Mouse (Mus musculus) CH12.LX (cell line): ENCODE results near the gene Gm20388. TPM values are rescaled to one million over a fixed set of nuclear protein-coding genes. Genes with fewer than 3 reads are reported as not detected.

ENCODE experiments used
- DNase-seq: peaks from one replicate; pipeline ENCODE4 v3.0.0-alpha.2; 2013; ENCODE audit errors: extremely low read depth
- H3K27ac ChIP-seq: 2 replicates; pipeline ENCODE4 v1.5.1; 2012; ENCODE audit warnings: low read depth, mild to moderate bottlenecking, control low read depth, moderate library complexity; ENCODE audit not compliant: insufficient read depth
- H3K27me3 ChIP-seq: replicated peaks from 2 replicates; pipeline ENCODE3; 2012; ENCODE audit warnings: inconsistent platforms
- H3K36me3 ChIP-seq, 2 experiments: replicated peaks in 1 of 2; 2 replicates each; pipeline versions ENCODE3 to v1.6.1; 2012; ENCODE audit warnings: inconsistent platforms in 1 of 2, low read length in 1 of 2, mild to moderate bottlenecking in 1 of 2, mixed read lengths in 1 of 2, moderate library complexity in 1 of 2; ENCODE audit not compliant: control insufficient read depth in 1 of 2, insufficient read depth in 1 of 2
- H3K4me1 ChIP-seq, 2 experiments: 2 replicates each; pipeline ENCODE4 v1.6.1; 2012; ENCODE audit warnings: inconsistent platforms in 1 of 2, moderate library complexity in 1 of 2; ENCODE audit not compliant: insufficient read depth in 2 of 2, control insufficient read depth in 1 of 2
- H3K4me2 ChIP-seq: 2 replicates; pipeline ENCODE4 v1.6.1; 2012; ENCODE audit warnings: low read depth, mild to moderate bottlenecking, control low read depth; ENCODE audit not compliant: poor library complexity, insufficient read depth, severe bottlenecking
- H3K4me3 ChIP-seq, 3 experiments: fragments of 150-350 bp in 1 of 3; sonication (generic) in 1 of 3; replicated peaks in 1 of 3; 2 replicates each; pipeline versions ENCODE3 to v1.5.1; 2011 to 2012; ENCODE audit warnings: low read depth in 2 of 3, low read length in 2 of 3, mild to moderate bottlenecking in 2 of 3, moderate library complexity in 2 of 3, control low read depth in 1 of 3, improper control_type of control experiment in 1 of 3, inconsistent platforms in 1 of 3, mixed read lengths in 1 of 3; ENCODE audit not compliant: poor library complexity in 1 of 3
- H3K79me2 ChIP-seq: replicated peaks from 2 replicates; pipeline ENCODE4 v1.6.1; 2012; ENCODE audit warnings: mild to moderate bottlenecking, moderate library complexity; ENCODE audit not compliant: control insufficient read depth, poor library complexity, insufficient read depth, severe bottlenecking; ENCODE audit errors: extremely low read depth
- H3K9ac ChIP-seq: 2 replicates; pipeline ENCODE4 v1.6.1; 2012; ENCODE audit warnings: low read depth, mild to moderate bottlenecking, control low read depth, moderate library complexity; ENCODE audit not compliant: insufficient read depth
- H3K9me3 ChIP-seq: replicated peaks from 2 replicates; pipeline ENCODE3; 2012; ENCODE audit warnings: low read length, inconsistent platforms, mixed read lengths
- ETS1 ChIP-seq: conservative IDR thresholded peaks from 2 replicates; pipeline ENCODE4 v1.6.1; 2012; ENCODE audit warnings: low read depth, mild to moderate bottlenecking, inconsistent platforms, low read length, improper control_type of control experiment, moderate library complexity
- JUN ChIP-seq: IDR thresholded peaks from 2 replicates; pipeline ENCODE4 v1.6.1; 2011; ENCODE audit warnings: low read depth, mild to moderate bottlenecking, low read length, improper control_type of control experiment, moderate library complexity; ENCODE audit not compliant: insufficient read depth
- KAT2A ChIP-seq: IDR thresholded peaks from 2 replicates; pipeline ENCODE4 v1.6.1; 2012; ENCODE audit warnings: low read length, improper control_type of control experiment, inconsistent platforms; ENCODE audit not compliant: insufficient replicate concordance
- MAFK ChIP-seq: IDR thresholded peaks from 2 replicates; pipeline ENCODE4 v1.6.1; 2011; ENCODE audit warnings: low read length, improper control_type of control experiment; ENCODE audit not compliant: insufficient replicate concordance
- MAX ChIP-seq: IDR thresholded peaks from 2 replicates; pipeline ENCODE4 v1.6.1; 2011; ENCODE audit warnings: low read length, improper control_type of control experiment
- MEF2A ChIP-seq: IDR thresholded peaks from 2 replicates; pipeline ENCODE4 v1.6.1; 2014; ENCODE audit warnings: low read depth, mild to moderate bottlenecking, inconsistent platforms, low read length, improper control_type of control experiment, borderline replicate concordance
- MXI1 ChIP-seq: IDR thresholded peaks from 2 replicates; pipeline ENCODE4 v1.6.1; 2011; ENCODE audit warnings: mild to moderate bottlenecking, low read depth, low read length, improper control_type of control experiment
- MYC ChIP-seq: IDR thresholded peaks from 2 replicates; pipeline ENCODE4 v1.6.1; 2011; ENCODE audit warnings: low read depth, mild to moderate bottlenecking, improper control_type of control experiment, low read length
- NELFE ChIP-seq: IDR thresholded peaks from 2 replicates; pipeline ENCODE4 v1.6.1; 2011; ENCODE audit warnings: low read depth, low read length, improper control_type of control experiment
- NRF1 ChIP-seq: IDR thresholded peaks from 2 replicates; pipeline ENCODE4 v1.6.1; 2014; ENCODE audit warnings: low read depth, mild to moderate bottlenecking, inconsistent platforms, low read length, improper control_type of control experiment, moderate library complexity
- POLR2AphosphoS2 ChIP-seq: IDR thresholded peaks from 2 replicates; pipeline ENCODE4 v1.6.1; 2011; ENCODE audit warnings: low read depth, low read length, improper control_type of control experiment
- RAD21 ChIP-seq: IDR thresholded peaks from 2 replicates; pipeline ENCODE4 v1.6.1; 2011; ENCODE audit warnings: low read depth, mild to moderate bottlenecking, low read length, improper control_type of control experiment, moderate library complexity
- SIN3A ChIP-seq: IDR thresholded peaks from 2 replicates; pipeline ENCODE4 v1.6.1; 2012; ENCODE audit warnings: low read length, improper control_type of control experiment, inconsistent platforms
- SMC3 ChIP-seq: IDR thresholded peaks from 2 replicates; pipeline ENCODE4 v1.6.1; 2011; ENCODE audit warnings: low read depth, low read length, improper control_type of control experiment
- TCF12 ChIP-seq: IDR thresholded peaks from 2 replicates; pipeline ENCODE4 v1.6.1; 2014; ENCODE audit warnings: low read depth, mild to moderate bottlenecking, inconsistent platforms, low read length, improper control_type of control experiment
- USF1 ChIP-seq: IDR thresholded peaks from 2 replicates; pipeline ENCODE4 v1.6.1; 2014; ENCODE audit warnings: low read depth, mild to moderate bottlenecking, inconsistent platforms, low read length, improper control_type of control experiment
- USF2 ChIP-seq: conservative IDR thresholded peaks from 2 replicates; pipeline ENCODE4 v1.6.1; 2011; ENCODE audit warnings: low read depth, low read length, improper control_type of control experiment
- ZC3H11A ChIP-seq: IDR thresholded peaks from 2 replicates; pipeline ENCODE4 v1.6.1; 2012; ENCODE audit warnings: low read depth, mild to moderate bottlenecking, inconsistent platforms, low read length, improper control_type of control experiment
- ZMIZ1 ChIP-seq: IDR thresholded peaks from 2 replicates; pipeline ENCODE4 v1.6.1; 2012; ENCODE audit warnings: low read depth, mild to moderate bottlenecking, inconsistent platforms, low read length, improper control_type of control experiment
- ZNF384 ChIP-seq: IDR thresholded peaks from 2 replicates; pipeline ENCODE4 v1.6.1; 2012; ENCODE audit warnings: low read depth, low read length, improper control_type of control experiment, inconsistent platforms
- dilution Hi-C: fragments of 300-500 bp; cut with MboI; formaldehyde crosslinking; loops from 2 replicates; pipeline ENCODE4 v1.14.3; 2020; ENCODE audit warnings: low sequenced_read_pairs; ENCODE audit not compliant: extremely low pct_unique_long_range_greater_than_20kb, extremely low pct_ligation_motif_present
- in situ Hi-C: fragments of 300-500 bp; cut with MboI; formaldehyde crosslinking; loops from 3 replicates; pipeline ENCODE4 v1.14.3; 2019; ENCODE audit warnings: low sequenced_read_pairs, low pct_ligation_motif_present, low pct_unique_long_range_greater_than_20kb, mixed read lengths
- polyA plus RNA-seq: library from polyadenylated mRNA; unstranded; fragments of >175 nt; gene quantifications from 2 replicates; pipeline ENCODE4 v1.2.1, GENCODE M21; 2012; ENCODE audit warnings: low read depth; ENCODE audit not compliant: insufficient read length
- total RNA-seq, 2 experiments: library from RNA; depleted of rRNA; stranded (reverse); fragments of 300-350 nt in 1 of 2; fragments of >200 nt in 1 of 2; gene quantifications; 2 replicates each; pipeline ENCODE4 v1.2.3; 2012 to 2014

Gm20388 gene
- total and polyA plus RNA-seq, 3 experiments = 14.8 to 26.3 (median 22.2) TPM

GRCm38 (mm10) chr8:120495461-120495860 lies 584.8 kb downstream of the Gm20388 start:
- dilution Hi-C loops = no loop called here
- H3K27me3 ChIP-seq = no peaks in the 10 kb centered on the region
- no peak overlapping the region for H3K27ac ChIP-seq
- H3K9ac ChIP-seq = no peak overlapping the region
- peaks cover 56 to 93% of the 10 kb centered on the region in 2 experiments for H3K4me1 ChIP-seq
- no peak overlapping the region for H3K4me2 ChIP-seq
- peaks cover 97% of the 10 kb centered on the region for H3K79me2 ChIP-seq
- DNase-seq = no peak
- in situ Hi-C loops = no loop called here
- H3K4me3 ChIP-seq = no peak overlapping the region
- TF ChIP-seq USF2 (no peak), POLR2AphosphoS2 (no peak), MYC (no peak), NELFE (no peak), SMC3 (no peak), MXI1 (no peak), JUN (no peak), NRF1 (no peak), ZC3H11A (no peak), KAT2A (no peak), MAFK (no peak), MAX (no peak), TCF12 (no peak), ZNF384 (no peak), ZMIZ1 (no peak)
- H3K36me3 ChIP-seq = peaks cover 2 to 47% of the 10 kb centered on the region in 2 experiments
- no peaks in the 10 kb centered on the region for H3K9me3 ChIP-seq

- TF ChIP-seq ETS1 = no peak
- no peak for TF ChIP-seq NELFE
- H3K9me3 ChIP-seq = no peaks in the 10 kb centered on the region
- H3K79me2 ChIP-seq = peaks cover 97% of the 10 kb centered on the region
- in situ Hi-C loops (no loop called here), dilution Hi-C loops (no loop called here)
- no peak overlapping the region for H3K4me3 ChIP-seq
- H3K4me2 ChIP-seq = no peak overlapping the region
- H3K9ac ChIP-seq = no peak overlapping the region
- no peak for DNase-seq
- H3K36me3 ChIP-seq = peaks cover 2 to 55% of the 10 kb centered on the region in 2 experiments
- H3K27ac ChIP-seq = no peak overlapping the region
- H3K4me1 ChIP-seq = peaks cover 59 to 93% of the 10 kb centered on the region in 2 experiments
- no peaks in the 10 kb centered on the region for H3K27me3 ChIP-seq
Observed at GRCm38 (mm10) chr8:120496478-120496877, 585.8 kb downstream of the Gm20388 start.

- TF ChIP-seq USF1 (no peak), JUN (no peak), SIN3A (no peak), MEF2A (no peak), RAD21 (no peak)
- Histone ChIP-seq H3K4me3 (no peak overlapping the region), H3K4me1 (peaks cover 62 to 89% of the 10 kb centered on the region in 2 experiments), H3K9me3 (no peaks in the 10 kb centered on the region), H3K4me2 (no peak overlapping the region), H3K27ac (no peak overlapping the region), H3K27me3 (no peaks in the 10 kb centered on the region), H3K36me3 (peaks cover 2 to 52% of the 10 kb centered on the region in 2 experiments), H3K9ac (no peak overlapping the region), H3K79me2 (peaks cover 94% of the 10 kb centered on the region)
- dilution Hi-C loops = no loop called here
- no peak for DNase-seq
- in situ Hi-C loops = no loop called here
Observed at GRCm38 (mm10) chr8:120497503-120497946, 586.9 kb downstream of the Gm20388 start.
